Mouse (Mus musculus) limb, embryonic 13.5 days (tissue): Measurements from ENCODE around the gene Dbil5. TPM values are rescaled to one million over a fixed set of nuclear protein-coding genes. Genes with fewer than 3 reads are reported as not detected.
"Not testable (repeated sequence)": the region's sequence is repeated elsewhere in the genome, so short reads cannot be mapped to it uniquely, and the experiment has no call there.

Experiments
- ATAC-seq: fragments of 200-750 bp; cut with Nextera tagmentation; 2 replicates; pipeline ENCODE4 v1.8.0; 2017; ENCODE audit warnings: low read depth, moderate number of reproducible peaks, moderate TSS enrichment; ENCODE audit not compliant: low FRiP score
- H3K27ac ChIP-seq: fragments of 300-500 bp; sonication (generic); 2 replicates; pipeline ENCODE4 v1.5.1; 2015; ENCODE audit warnings: inconsistent platforms, mild to moderate bottlenecking, moderate library complexity
- H3K27me3 ChIP-seq: fragments of 300-500 bp; sonication (generic); 2 replicates; pipeline ENCODE4 v1.6.1; 2015; ENCODE audit warnings: mild to moderate bottlenecking, inconsistent platforms
- H3K36me3 ChIP-seq: fragments of 300-500 bp; sonication (generic); 2 replicates; pipeline ENCODE4 v1.6.1; 2015; ENCODE audit warnings: inconsistent platforms, mild to moderate bottlenecking, moderate library complexity
- H3K4me1 ChIP-seq: fragments of 300-500 bp; sonication (generic); 2 replicates; pipeline ENCODE4 v1.6.1; 2015; ENCODE audit warnings: inconsistent platforms
- H3K4me2 ChIP-seq: fragments of 300-500 bp; sonication (generic); replicated peaks from 2 replicates; pipeline ENCODE4 v1.6.1; 2015; ENCODE audit warnings: inconsistent platforms, mild to moderate bottlenecking, moderate library complexity
- H3K4me3 ChIP-seq: fragments of 300-500 bp; sonication (generic); 2 replicates; pipeline ENCODE4 v1.5.1; 2015; ENCODE audit warnings: moderate library complexity, mild to moderate bottlenecking, inconsistent platforms
- H3K9ac ChIP-seq: fragments of 300-500 bp; sonication (generic); 2 replicates; pipeline ENCODE4 v1.6.1; 2015; ENCODE audit warnings: mild to moderate bottlenecking, inconsistent platforms
- H3K9me3 ChIP-seq: fragments of 300-500 bp; sonication (generic); 2 replicates; pipeline ENCODE4 v1.6.1; 2016; ENCODE audit warnings: inconsistent platforms
- WGBS: fragments of 180-500 bp; shearing (Covaris S2); methylation state at CpG from one replicate; pipeline ENCODE4 v1.1.7; 2015; 5-methylcytosine and 5-hydroxymethylcytosine counted together
- polyA plus RNA-seq: library from polyadenylated mRNA; unstranded; fragments of >200 nt; fragmentation: Nextera tagmentation; extraction: Ambion mirVana; gene quantifications from 2 replicates; pipeline ENCODE4 v1.2.1, GENCODE M21; 2015

Gene Dbil5
- polyA plus RNA-seq, 1 experiment from 2014 or later, result 0.64 TPM

DNA sequence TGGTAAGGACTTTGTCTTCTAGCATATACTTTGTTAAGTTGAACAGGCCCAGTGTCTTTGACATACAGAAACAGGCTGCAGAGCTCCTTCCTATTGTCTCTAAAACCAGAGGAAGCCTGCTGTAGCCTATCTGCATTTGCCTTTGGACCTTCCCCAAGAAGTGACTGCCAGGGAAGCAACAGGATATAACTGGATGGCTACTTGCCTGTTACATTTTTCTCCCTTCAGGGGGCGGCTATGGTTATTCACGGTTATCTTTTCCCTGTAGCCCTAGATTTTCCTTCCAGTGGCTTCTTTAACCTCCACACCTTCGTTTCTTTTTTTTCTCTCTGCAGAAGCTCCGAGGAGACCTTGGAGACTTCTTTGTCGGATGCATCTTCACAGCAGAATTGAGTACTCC, 10.6 kb upstream of the Dbil5 start:
- ATAC-seq, result no peak

DNA sequence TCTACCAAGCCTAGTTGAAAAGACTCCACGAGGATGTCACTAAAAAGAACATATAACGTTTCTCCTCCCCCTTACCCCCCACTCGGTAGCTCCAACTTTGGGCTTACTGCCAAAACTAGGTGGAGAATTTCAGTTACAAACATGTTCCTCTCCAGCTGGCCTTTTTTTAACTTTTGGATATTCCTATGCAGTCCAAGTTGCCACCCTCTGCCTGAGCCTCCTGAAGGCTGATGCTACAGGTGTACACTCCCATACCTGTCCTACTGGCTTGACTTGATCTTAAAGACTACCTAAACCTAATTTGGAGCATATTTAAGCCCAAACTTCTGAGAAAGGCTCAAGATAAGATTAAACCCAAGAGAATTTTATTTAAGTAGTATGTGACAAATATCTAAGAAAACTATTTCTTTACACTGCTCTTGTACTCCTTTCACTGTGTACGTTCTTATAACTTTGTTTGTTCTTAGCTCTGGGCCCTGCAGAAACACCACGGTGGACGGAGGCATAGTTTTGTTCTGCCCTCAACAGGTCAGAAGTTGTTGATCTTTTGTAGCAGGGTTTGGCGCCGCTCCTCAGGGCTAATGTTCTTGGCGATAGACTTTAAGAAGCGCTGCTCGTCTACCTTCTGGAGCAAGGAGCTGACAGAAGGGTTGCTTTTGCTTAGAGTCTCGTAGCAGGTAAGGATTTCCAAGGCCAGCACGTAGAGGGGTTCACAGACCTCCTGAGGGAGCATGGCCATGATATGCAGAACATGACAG, 7.0 kb upstream of the Dbil5 start:
- no peak overlapping the region for H3K27ac ChIP-seq
- no peak overlapping the region for H3K4me2 ChIP-seq
- H3K27me3 ChIP-seq, result no peaks in the 10 kb centered on the region
- no peaks in the 10 kb centered on the region for H3K4me1 ChIP-seq
- H3K36me3 ChIP-seq, result peaks cover 84% of the 10 kb centered on the region
- no peak overlapping the region for H3K9ac ChIP-seq
- ATAC-seq, result no peak
- 90% methylated on average over 13 of the region's 13 CpGs for WGBS
- no peak overlapping the region for H3K4me3 ChIP-seq
- H3K9me3 ChIP-seq, result no peaks in the 10 kb centered on the region

More for the DNA sequence above, 10.6 kb upstream of the Dbil5 start:
- H3K36me3 ChIP-seq, result peaks cover 65% of the 10 kb centered on the region
- H3K27ac ChIP-seq, result no peak overlapping the region
- no peaks in the 10 kb centered on the region for H3K27me3 ChIP-seq
- no peak overlapping the region for H3K4me2 ChIP-seq
- H3K4me3 ChIP-seq, result no peak overlapping the region
- H3K9me3 ChIP-seq, result no peaks in the 10 kb centered on the region
- H3K9ac ChIP-seq, result no peak overlapping the region
- H3K4me1 ChIP-seq, result peaks cover 10% of the 10 kb centered on the region; the same call in 1 of the 2 replicates
- WGBS, result 90% methylated on average over 5 of the region's 5 CpGs

- not testable (repeated sequence) for ATAC-seq, H3K4me3 ChIP-seq, H3K27me3 ChIP-seq, H3K9me3 ChIP-seq, H3K27ac ChIP-seq, H3K9ac ChIP-seq, H3K4me2 ChIP-seq
- Histone ChIP-seq H3K36me3 (peaks cover 74% of the 10 kb centered on the region), H3K4me1 (peaks cover 11% of the 10 kb centered on the region)
- WGBS, result 90% methylated on average over 5 of the region's 6 CpGs
Measured at GRCm38 (mm10) chr11:76211595-76211994, 5.8 kb upstream of the Dbil5 start.

DNA sequence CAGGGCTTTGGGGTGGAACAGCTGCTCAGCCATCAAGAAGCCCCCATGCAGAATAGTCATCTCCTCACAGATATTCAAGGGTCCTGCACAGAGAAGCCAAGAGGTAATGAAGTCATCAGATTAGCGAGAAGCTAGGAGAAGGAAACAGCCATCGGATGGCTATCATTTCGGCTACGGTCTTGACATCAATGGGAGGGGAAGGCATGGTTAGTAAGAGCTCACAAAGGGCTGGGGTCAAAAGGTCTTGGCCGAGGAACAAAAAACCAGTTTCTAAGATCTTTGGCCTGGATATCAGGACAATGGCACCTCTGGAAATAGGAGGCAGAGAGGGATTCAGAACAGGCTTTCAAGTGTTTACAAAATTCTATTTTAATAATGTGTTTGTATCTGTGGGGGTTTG, 3.6 kb upstream of the Dbil5 start:
- no peak for ATAC-seq
- WGBS, result 86% methylated on average over 5 of the region's 5 CpGs

GRCm38 (mm10) chr11:76215011-76215410, 2.4 kb upstream of the Dbil5 start:
- Histone ChIP-seq H3K9ac (no peak overlapping the region), H3K4me1 (peaks cover 18% of the 10 kb centered on the region), H3K36me3 (peaks cover 55% of the 10 kb centered on the region), H3K27ac (no peak overlapping the region), H3K4me2 (no peak overlapping the region), H3K27me3 (no peaks in the 10 kb centered on the region), H3K9me3 (no peaks in the 10 kb centered on the region), H3K4me3 (no peak overlapping the region)
- ATAC-seq, result no peak
- WGBS, result 90% methylated on average over 2 of the region's 2 CpGs

More for the DNA sequence above, 3.6 kb upstream of the Dbil5 start:
- H3K36me3 ChIP-seq, result peaks cover 52% of the 10 kb centered on the region
- no peak overlapping the region for H3K4me3 ChIP-seq
- H3K27me3 ChIP-seq, result no peaks in the 10 kb centered on the region
- H3K9ac ChIP-seq, result no peak overlapping the region
- H3K4me2 ChIP-seq, result no peak overlapping the region
- no peaks in the 10 kb centered on the region for H3K9me3 ChIP-seq
- no peak overlapping the region for H3K27ac ChIP-seq
- peaks cover 18% of the 10 kb centered on the region for H3K4me1 ChIP-seq

- Histone ChIP-seq H3K27ac (peak overlapping the region; percentile 94; the same call in 1 of the 2 replicates), H3K36me3 (peaks cover 56% of the 10 kb centered on the region), H3K9me3 (no peaks in the 10 kb centered on the region), H3K4me3 (peak overlapping the region; percentile 64), H3K9ac (peak overlapping the region; percentile 86), H3K4me1 (peaks cover 18% of the 10 kb centered on the region), H3K27me3 (no peaks in the 10 kb centered on the region), H3K4me2 (peak overlapping the region; percentile 71)
- 81% methylated on average over 5 of the region's 5 CpGs for WGBS
- ATAC-seq, result no peak
Measured at GRCm38 (mm10) chr11:76216049-76216540, 1.3 kb upstream of the Dbil5 start.

DNA sequence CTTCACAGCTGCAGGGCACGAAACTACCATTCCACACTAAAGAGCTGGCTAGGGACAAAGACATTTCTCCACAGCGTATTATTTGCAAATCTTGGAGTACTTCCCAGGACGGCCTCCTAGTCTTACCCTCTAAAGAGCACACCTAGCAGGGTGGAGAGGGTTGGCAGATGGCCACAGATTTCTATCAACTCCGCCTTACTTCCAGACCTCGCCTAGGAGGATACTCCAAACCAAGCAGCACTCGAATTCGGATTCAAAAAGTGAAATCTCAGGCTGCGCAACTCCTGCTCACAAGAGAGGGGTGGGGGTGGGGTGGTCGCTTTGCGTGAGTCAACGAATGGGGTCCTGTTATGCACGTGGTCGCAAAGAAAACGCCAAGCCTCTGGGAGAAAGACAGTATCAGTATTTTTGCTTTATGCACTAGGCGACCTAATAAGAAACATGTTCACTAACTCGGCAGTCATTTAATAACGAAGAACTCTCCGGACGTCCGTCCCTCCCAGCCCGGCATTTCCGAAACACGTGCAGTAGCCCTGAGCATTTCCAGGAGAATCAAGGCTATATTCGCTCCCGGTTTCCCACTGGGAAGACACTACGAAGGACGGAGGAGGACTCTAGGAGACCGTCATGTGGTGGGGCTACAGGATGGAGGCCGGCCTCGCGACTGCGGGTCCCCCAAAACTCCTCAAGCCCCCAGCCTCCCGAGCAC, 573 bp upstream of the Dbil5 start:
- H3K4me2 ChIP-seq, result peak overlapping the region; percentile 71
- 2% methylated on average over 33 of the region's 33 CpGs for WGBS
- peak overlapping the region; percentile 86 for H3K9ac ChIP-seq
- peak overlapping the region; percentile 94 for H3K27ac ChIP-seq
- H3K4me1 ChIP-seq, result peaks cover 18% of the 10 kb centered on the region
- peaks cover 57% of the 10 kb centered on the region for H3K36me3 ChIP-seq
- 0 out of 2 replicates have a peak, but pooled peaks have one; percentile 13 for ATAC-seq
- H3K9me3 ChIP-seq, result no peaks in the 10 kb centered on the region
- no peaks in the 10 kb centered on the region for H3K27me3 ChIP-seq
- peak overlapping the region; percentile 64 for H3K4me3 ChIP-seq

DNA sequence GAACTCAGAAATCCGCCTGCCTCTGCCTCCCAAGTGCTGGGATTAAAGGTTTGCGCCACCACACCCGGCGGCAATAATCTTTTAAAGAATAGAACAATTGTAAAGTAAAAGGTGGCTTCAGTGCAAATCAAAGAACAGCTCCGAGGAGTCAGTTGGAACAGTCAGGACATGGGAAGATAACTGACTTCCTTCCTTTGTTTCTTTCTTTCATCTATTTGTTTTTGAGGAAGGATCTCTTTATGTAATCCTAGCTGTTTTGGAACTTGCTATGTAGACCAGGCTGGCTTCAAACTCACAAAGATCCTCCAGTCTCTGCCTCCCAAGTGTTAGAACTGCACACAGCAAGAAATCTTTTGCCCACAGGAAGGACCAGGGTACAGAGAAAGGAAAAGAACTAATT, 7.2 kb downstream of the Dbil5 start:
- no peaks in the 10 kb centered on the region for H3K4me1 ChIP-seq
- H3K27ac ChIP-seq, result no peak overlapping the region
- H3K9ac ChIP-seq, result no peak overlapping the region
- no peak overlapping the region for H3K4me3 ChIP-seq
- 93% methylated on average over 5 of the region's 5 CpGs for WGBS
- peaks cover 59% of the 10 kb centered on the region for H3K36me3 ChIP-seq
- no peak for ATAC-seq
- H3K9me3 ChIP-seq, result no peaks in the 10 kb centered on the region
- no peaks in the 10 kb centered on the region for H3K27me3 ChIP-seq
- no peak overlapping the region for H3K4me2 ChIP-seq

DNA sequence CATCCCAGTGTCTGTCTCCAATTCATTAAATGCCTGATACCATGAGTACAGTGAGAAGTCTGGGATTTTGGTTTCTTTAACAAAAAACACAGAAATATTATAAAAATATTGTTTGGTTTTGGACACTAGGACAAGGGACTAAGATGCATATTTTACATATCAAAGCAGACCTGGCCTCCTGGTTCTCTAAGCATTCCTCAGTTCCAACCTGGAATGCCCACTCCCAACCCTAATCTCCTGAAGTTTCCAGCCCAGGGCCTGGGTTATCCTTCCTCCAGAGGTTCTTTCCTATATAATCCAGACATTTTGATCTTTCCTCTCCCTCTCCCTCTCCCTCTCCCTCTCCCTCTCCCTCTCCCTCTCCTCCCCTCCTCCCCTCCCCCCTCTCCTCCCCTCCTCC, 7.6 kb downstream of the Dbil5 start:
- H3K36me3 ChIP-seq, result peaks cover 55% of the 10 kb centered on the region

GRCm38 (mm10) chr11:76236136-76236535, 18.7 kb downstream of the Dbil5 start:
- Histone ChIP-seq H3K9me3 (no peaks in the 10 kb centered on the region), H3K9ac (no peak overlapping the region), H3K4me2 (no peak overlapping the region), H3K27me3 (no peaks in the 10 kb centered on the region), H3K27ac (no peak overlapping the region), H3K4me3 (no peak overlapping the region), H3K36me3 (peaks cover 77% of the 10 kb centered on the region), H3K4me1 (no peaks in the 10 kb centered on the region)
- no peak for ATAC-seq
- WGBS, result 86% methylated on average over 3 of the region's 3 CpGs

More for the DNA sequence above, 7.6 kb downstream of the Dbil5 start:
- no peak for ATAC-seq
- Histone ChIP-seq H3K27me3 (no peaks in the 10 kb centered on the region), H3K9me3 (no peaks in the 10 kb centered on the region), H3K9ac (no peak overlapping the region), H3K4me1 (no peaks in the 10 kb centered on the region), H3K4me3 (no peak overlapping the region), H3K27ac (no peak overlapping the region), H3K4me2 (no peak overlapping the region)

- no peak overlapping the region for H3K4me2 ChIP-seq
- H3K27ac ChIP-seq, result no peak overlapping the region
- H3K4me1 ChIP-seq, result peaks cover 18% of the 10 kb centered on the region
- no peaks in the 10 kb centered on the region for H3K27me3 ChIP-seq
- H3K36me3 ChIP-seq, result peaks cover 48% of the 10 kb centered on the region
- no peak overlapping the region for H3K9ac ChIP-seq
- 94% methylated on average over 2 of the region's 2 CpGs for WGBS
- no peaks in the 10 kb centered on the region for H3K9me3 ChIP-seq
- no peak overlapping the region for H3K4me3 ChIP-seq
- ATAC-seq, result no peak
Measured at GRCm38 (mm10) chr11:76239750-76240149, 22.3 kb downstream of the Dbil5 start.
